Mouse (Mus musculus): ENCODE measurements around the gene Ager.

Ager gene

DNA sequence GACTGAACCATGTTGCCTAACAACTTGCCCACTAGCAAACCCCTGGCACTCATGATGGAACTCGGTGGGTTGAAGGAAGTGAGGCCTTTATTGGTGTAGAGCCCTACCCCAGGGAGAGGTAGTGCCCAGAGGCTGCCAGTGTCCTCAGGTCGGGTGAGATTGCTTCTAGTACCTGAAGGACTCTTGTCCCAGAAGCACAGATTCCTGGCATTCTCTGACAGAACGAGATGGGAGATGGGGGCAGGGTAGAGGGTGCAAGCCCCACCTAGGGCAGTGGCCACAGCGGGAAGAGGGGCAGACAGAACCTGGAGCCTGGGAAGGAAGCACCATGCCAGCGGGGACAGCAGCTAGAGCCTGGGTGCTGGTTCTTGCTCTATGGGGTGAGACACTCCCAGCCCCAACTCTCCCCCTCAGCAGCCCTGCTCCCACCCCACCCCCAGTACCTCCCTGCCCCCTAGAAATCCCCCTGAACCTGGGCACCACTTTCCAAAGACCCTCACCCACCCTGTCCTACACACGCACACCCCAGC lies at the start of gene Ager:
Gene Ager, plus strand, starts transcription at position 297 of the 530 bp plus-strand sequence.
- no peak for DNase-seq (ENCODE audit: low read depth, low spot score)

DNA sequence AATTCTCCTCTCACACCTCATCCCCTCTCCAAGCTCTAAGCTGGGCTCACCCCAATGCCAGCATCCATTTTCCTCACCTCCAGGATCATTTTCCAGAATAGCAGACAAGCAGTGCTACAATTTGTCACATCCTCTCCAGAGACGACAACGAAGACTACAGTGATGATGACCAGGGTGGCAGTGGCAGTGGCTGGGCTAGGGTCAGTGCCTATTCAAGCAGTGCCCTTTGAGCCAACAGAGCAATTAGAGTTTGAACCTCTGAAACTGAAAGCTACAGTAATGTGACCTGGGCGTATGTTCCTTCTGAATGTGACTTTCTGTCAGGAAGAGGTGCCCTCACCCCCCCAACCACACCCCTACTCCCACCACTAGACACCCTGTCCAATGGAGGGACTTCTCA lies 48.5 kb upstream of the Ager start:
- DNase-seq (ENCODE audit: low read depth, low spot score): no peak

DNA sequence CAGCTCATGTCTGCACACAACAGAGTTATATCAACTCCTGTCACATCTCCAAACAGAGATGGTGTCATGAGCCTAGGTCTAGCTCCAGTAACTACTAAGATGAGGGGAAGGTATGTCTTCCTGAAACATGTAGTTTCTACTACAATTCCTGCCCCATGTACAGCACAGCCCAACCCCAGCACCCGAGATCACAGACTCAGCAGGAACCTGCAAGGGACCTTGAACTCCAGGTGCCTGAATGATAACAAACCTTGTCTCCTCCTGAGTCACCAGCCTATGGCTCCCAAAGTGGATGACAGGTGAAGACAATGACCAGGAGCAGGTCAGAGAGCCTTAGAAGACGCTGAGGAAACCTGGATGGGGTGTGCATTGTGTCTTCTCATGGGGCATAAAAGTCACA lies 47.8 kb upstream of the Ager start:
- DNase-seq (ENCODE audit: low read depth, low spot score): no peak

DNA sequence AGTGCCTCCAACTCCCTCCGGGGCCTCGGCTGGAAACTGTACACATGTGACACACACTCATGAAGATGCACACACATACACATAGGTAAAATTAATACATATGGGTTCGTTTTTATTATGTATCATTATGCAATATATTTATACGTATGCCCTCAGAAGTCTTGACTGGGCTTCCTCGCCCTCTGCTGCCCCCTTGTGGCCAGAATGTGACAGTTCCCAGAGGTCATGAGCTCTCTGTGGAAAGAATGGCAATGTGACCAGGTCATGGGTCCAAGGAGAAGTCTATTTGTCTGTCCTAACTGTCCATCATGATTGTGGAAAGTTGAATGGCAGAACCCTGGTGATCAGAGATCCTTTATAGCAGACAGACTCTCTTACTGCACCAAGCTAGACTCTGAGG lies 42.2 kb upstream of the Ager start:
- no peak for DNase-seq (ENCODE audit: low read depth, low spot score)

DNA sequence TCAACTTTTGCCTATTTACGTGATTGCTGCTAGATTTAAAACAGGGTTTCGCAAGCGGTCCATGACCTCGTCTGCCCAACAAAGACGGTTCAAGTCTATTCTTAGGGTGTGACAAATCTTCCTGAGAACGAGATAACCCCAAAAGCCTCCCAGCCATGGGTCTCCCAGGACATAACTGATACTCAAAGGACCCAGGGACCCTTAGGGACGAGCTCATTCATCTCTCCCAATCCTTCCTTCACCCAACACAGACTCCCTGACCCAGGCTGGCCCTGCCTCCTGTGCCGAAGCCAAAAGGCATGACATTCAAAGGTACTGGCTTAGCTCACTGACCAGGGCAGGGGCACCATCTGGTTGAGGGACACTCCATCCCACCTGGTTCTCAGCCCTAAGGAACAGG lies 41.3 kb upstream of the Ager start:
- no peak for DNase-seq (ENCODE audit: low read depth, low spot score)

DNA sequence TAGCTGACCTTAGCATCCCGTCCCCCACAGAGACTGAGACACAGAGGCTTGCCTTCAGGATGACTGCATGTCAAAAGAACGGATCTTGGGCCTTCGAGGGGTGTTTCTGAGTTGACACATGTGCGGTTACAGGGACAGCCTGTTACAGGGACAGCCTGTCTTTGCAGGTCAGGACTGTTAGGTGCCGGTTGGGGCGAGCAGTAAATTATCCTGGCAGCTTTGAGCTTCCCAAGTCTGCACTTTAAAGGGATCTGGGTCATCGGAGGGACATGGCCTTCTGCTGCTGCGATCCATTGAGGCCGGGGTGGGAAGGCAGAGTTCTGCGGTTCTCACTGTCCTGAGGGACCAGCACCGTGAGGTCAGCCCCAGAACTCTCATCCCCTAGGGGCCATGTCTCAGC lies 40.3 kb upstream of the Ager start:
- no peak for DNase-seq (ENCODE audit: low read depth, low spot score)

DNA sequence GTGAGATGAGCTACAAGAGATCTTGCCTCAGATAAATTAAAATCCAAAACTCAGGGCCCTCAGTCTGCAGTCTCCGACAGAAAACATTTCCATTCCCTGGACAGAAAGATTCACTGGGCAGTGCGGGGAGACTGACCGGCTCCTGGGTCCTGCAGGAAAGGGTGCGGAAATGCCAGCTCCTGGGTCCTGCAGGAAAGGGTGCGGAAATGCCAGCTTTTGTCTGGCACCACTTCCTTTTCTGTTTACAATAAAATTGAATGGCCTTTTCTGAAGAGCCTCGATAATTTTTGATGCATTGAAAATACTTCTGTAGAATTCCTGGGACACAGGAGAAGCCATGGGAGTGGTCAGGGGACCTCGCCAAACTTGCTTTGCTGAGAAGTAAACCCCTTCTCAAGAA lies 38.5 kb upstream of the Ager start:
- no peak for DNase-seq (ENCODE audit: low read depth, low spot score)

DNA sequence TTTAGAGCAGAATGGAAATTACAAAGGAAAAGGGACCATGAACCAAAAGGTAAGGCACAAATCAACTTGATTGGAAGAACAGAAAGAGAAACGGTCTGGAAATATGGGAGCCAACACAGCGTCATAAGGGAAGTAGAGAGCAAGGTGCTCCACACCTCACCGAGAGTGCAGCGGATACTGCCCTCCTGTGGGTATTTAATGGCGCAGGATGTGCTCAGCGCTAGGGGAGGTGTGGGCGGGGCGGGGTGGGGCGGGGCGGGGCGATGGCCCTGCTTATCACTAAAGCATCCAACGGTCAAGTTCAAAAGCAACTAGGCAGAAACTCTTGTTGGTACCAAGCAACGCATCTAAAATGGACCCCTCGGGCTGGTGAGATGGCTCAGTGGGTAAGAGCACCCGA lies 37.8 kb upstream of the Ager start:
- DNase-seq (ENCODE audit: low read depth, low spot score): no peak

DNA sequence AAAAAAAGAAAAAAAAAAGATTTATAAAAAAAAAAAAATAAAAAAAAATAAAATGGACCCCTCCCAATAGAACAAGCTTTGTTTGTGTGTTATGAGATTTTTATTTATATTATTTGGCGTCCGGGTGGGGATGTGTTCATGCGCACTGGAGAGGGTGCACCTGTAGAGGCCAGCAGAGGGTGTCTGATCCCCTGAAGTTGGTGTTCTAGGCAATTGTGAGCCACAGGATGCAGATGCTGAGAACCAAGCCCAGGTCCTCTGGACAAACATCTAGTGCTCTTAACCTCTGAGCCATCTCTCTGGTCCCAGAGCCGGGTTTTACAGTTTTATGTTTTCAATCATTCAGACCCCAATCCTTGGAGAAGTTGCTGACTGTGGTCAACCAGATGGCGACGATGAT lies 37.2 kb upstream of the Ager start:
- DNase-seq (ENCODE audit: low read depth, low spot score): no peak

DNA sequence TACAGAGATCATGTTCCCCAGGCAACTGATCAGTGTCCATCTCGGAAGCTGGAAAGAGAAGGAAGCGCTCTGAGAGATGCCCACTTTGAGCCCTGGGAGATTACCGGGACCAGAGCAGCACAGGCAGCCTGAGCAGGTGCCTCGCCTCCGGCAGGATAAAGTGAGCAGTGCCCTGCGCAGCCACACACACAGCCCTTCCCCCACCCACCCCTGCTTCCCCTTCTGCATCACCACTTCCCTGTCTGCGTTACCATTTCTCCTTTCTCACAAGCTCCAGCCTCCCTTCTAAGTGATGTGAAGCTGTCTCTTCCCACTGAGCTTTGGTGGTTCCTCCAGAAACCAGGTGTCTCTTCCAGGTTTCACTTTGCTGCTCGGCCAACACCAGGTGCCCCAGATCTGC lies 36.5 kb upstream of the Ager start:
- DNase-seq (ENCODE audit: low read depth, low spot score): no peak

DNA sequence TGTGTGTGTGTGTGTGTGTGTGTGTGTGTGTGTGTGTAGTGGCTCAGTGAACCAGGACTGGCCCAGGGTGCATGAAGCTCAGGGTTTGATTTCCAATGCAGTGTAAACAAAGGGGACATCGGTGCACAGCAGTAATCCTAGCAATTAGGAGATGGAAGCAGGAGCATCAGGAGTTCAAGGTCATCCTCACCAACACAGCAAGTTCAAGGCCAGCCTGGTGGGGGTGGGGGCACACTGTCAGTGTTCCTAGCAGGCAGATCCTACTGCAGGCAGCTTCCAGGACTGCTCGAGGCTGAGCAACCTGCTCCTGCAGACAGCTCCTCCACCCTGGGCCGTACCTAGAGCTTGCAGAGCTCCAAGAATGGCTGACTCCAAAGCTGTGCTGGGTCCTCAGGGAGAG lies 35.1 kb upstream of the Ager start:
- DNase-seq (ENCODE audit: low read depth, low spot score): no peak

DNA sequence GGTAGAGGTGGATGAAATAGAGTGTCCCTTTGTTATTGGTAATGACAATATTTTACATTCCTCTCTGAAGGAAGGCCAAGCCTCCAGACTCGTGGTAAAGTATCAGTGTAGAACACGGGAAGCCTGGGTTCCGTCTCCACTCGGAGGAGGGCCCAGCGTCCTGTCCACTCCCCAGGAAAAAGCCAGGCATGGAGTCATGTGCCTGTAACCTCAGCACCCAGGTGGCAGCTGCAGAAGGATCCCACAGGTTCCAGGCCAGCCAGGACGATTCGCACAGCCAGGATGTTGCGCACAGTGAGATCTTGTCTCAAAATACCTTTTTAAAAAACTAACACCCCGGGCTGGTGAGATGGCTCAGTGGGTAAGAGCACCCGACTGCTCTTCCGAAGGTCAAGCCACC lies 34.3 kb upstream of the Ager start:
- no peak for DNase-seq (ENCODE audit: low read depth, low spot score)

DNA sequence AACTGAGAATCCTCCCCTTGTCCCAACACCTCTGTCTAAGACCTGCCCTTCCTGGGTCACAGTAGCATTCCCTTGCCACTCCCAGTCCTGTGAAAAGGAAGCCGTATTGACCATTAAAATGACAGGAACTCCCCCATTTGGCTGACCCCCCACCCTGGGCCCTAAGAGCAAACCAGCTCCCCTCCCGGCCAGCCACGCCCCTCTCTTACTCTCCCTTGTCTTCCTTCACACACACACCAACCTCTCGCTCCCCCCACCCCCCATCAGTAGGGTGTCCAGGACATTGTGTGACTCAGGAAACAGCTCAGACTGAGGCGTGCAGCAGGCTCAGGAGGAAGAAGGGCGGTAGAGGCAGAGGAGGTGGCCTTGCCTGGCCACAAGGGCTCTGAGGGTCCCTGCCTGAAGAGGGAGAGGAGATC lies 33.6 kb upstream of the Ager start, which contains the start of gene Notch4:
Gene Notch4, plus strand, starts transcription at position 266 of the 419 bp plus-strand sequence.
- no peak for DNase-seq (ENCODE audit: low read depth, low spot score)

DNA sequence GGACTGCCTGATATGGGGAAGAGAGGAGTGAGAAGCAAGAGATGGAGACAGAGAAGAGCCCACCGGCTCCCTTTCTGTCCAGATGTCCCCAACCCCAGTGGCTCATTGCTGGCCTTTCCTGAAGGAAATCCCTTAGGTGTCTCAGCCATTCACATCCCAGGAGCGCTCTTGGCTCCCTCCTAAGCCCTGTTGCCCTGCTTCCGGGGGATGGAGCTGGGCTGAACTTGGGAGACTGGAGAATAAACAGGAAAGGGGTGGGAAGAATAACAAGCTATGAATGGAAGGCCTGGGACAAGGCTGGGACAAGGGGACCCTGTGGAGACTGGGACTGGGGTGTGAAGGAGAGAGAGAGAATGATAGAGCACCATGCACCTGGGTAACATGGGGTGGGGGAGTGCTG lies 32.9 kb upstream of the Ager start:
- no peak for DNase-seq (ENCODE audit: low read depth, low spot score)

DNA sequence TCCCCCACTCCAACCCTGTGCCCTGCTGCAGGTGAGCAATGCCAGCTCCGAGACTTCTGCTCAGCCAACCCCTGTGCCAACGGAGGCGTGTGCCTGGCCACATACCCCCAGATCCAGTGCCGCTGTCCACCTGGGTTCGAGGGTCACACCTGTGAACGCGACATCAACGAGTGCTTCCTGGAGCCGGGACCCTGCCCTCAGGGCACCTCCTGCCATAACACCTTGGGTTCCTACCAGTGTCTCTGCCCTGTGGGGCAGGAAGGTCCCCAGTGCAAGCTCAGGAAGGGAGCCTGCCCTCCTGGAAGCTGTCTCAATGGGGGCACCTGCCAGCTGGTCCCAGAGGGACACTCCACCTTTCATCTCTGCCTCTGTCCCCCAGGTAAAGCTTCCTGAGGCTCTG lies 30.4 kb upstream of the Ager start:
- DNase-seq (ENCODE audit: low read depth, low spot score): no peak

DNA sequence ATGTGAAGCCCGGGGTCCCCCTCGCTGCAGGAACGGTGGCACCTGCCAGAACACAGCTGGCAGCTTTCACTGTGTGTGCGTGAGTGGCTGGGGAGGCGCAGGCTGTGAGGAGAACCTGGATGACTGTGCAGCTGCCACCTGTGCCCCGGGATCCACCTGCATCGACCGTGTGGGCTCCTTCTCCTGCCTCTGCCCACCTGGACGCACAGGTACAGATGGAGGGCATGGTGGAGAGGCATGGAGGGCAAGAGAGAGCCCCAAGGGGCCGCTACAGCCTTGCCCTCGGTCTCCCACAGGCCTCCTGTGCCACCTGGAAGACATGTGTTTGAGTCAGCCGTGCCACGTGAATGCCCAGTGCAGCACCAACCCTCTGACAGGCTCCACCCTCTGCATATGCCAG lies 29.2 kb upstream of the Ager start:
- no peak for DNase-seq (ENCODE audit: low read depth, low spot score)

DNA sequence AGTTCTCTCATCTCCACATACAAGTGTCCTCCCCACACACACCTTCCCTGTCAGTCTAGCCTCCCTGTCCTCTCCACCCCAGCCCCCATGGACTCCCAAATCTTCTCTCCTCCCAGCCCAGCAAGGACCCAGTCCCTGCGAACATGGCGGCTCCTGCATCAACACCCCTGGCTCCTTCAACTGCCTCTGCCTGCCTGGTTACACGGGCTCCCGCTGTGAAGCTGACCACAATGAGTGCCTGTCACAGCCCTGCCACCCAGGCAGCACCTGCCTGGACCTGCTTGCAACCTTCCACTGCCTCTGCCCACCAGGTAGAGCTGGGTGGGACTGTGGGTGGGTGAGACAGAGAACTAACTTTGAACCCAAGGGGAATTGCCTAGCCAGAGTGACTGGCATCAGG lies 27.7 kb upstream of the Ager start:
- no peak for DNase-seq (ENCODE audit: low read depth, low spot score)

DNA sequence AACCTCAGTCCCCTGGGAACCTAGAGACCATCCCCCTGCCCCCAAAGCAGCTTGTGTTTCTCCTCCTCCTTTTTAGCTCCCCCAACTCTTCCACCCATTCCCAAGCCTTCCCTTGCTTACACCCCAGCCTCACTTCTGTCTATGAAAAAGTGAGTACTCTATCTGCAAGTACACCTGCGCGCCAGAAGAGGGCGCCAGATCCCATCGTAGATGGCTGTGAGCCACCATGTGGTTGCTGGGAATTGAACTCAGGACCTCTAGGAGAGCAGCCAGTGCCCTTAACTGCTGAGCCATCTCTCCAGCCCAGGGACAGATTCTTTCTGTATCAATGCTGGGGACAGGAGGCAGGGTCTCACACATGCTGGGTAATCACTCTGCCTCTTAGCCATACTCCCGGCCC lies 25.8 kb upstream of the Ager start:
- no peak for DNase-seq (ENCODE audit: low read depth, low spot score)

DNA sequence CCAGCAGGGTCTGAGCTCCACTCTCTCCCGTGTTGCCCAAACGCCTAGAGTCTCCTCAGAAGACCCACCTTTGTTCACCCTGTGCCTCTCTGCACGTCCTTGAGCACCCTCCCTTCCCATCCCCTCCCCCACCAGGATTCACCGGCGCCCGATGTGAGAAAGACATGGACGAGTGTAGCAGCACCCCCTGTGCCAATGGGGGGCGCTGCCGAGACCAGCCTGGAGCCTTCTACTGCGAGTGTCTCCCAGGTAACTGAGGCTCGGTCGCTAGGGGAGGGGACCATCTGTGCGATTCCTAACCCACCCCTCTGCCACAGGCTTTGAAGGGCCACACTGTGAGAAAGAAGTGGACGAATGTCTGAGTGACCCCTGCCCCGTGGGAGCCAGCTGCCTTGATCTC lies 25.3 kb upstream of the Ager start:
- no peak for DNase-seq (ENCODE audit: low read depth, low spot score)

DNA sequence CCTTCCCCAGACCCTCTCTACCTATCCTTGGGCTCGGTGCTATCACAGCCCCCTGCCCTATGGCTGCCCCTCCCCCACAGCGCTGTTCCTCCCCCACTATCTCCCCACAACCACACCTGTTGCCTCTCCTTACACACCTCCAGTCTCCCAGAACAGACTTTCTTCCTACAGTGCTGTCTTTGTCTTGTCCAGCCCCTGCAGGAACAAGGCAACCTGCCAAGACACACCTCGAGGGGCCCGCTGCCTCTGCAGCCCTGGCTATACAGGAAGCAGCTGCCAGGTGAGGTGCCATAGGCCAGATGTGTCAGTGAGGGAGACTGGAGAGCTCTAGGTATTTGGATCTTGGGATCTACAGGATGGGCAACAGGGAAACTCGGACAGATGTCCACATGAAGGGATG lies 21.1 kb upstream of the Ager start:
- DNase-seq (ENCODE audit: low read depth, low spot score): no peak

DNA sequence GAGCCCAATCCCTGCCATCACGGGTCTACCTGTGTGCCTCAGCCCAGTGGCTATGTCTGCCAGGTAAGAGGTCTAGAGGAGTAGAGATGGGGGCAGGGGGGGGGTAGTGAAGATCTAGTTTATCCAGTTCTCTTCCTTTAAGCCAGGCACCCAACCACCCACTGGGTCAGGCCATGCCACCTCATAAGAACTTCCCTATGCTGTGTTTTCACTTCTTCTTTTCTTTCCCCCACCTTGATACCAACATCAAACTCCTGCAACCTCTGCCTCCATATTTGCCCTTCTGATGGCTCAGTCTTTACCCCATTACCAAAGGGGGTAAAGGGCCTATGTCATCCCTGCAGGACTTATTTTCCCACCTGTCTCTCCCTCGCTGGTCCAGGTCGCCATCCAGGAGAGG lies 19.6 kb upstream of the Ager start:
- no peak for DNase-seq (ENCODE audit: low read depth, low spot score)

DNA sequence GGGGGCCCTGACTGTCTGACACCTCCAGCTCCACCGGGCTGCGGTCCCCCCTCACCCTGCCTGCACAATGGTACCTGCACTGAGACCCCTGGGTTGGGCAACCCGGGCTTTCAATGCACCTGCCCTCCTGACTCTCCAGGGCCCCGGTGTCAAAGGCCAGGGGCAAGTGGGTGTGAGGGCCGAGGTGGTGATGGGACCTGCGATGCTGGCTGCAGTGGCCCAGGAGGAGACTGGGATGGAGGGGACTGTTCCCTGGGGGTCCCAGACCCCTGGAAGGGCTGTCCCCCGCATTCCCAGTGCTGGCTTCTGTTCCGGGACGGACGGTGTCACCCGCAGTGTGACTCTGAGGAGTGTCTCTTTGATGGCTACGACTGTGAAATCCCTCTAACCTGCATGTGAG lies 15.1 kb upstream of the Ager start:
- DNase-seq (ENCODE audit: low read depth, low spot score): no peak

DNA sequence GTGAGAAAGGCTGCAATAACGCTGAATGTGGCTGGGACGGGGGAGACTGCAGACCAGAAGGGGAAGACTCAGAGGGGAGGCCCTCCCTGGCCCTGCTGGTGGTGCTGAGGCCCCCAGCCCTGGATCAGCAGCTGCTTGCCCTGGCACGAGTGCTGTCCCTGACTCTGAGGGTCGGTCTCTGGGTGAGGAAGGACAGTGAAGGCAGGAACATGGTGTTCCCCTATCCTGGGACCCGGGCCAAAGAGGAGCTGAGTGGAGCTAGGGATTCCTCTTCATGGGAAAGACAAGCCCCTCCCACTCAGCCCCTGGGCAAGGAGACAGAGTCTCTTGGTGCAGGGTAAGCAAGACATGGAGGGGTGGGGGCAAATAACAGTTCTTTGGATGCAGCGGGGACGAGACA lies 14.3 kb upstream of the Ager start:
- DNase-seq (ENCODE audit: low read depth, low spot score): no peak

DNA sequence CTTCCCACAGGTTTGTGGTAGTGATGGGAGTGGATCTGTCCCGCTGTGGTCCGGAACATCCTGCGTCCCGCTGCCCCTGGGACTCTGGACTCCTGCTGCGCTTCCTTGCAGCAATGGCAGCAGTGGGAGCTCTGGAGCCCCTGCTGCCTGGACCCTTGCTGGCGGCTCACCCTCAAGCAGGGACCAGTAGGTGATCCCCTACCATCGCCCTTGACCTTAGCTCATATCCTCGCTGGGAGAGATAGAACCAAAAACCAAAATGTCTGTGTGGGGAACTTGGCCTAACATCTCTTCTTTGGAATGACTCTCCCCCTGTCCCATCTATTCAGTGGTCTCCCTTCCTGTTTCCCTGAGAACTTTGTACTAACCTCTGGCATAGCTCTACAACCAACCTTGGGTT lies 13.8 kb upstream of the Ager start:
- DNase-seq (ENCODE audit: low read depth, low spot score): no peak

DNA sequence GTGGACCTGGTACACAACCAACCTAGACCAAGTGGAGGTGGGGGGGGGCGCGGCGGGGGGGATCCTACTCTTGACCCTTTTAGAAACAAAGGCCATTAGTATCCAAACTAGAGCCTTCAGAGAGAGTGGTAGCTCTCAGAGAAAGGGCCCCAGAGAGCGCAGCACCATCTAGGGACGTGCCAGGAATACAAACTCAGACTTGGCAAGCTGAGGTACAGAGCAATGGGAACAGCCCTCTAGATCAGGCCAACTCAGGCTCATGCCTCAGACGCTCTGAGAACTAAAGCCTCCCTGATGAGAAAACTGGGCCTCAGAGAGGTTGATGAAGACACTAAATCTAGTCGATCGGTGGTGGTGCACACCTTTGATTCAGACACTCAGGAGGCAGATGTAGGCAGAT lies 12.5 kb upstream of the Ager start:
- no peak for DNase-seq (ENCODE audit: low read depth, low spot score)

Measured in brain, embryonic 18.5 days (tissue).